Mouse (Mus musculus): ENCODE measurements around the gene Tbc1d22a.

Tbc1d22a gene

GRCm38 (mm10) chr15:86276538-86277264, 62.4 kb downstream of the Tbc1d22a start:
- in situ Hi-C loops (cut with MboI, MseI): no loop called here

GRCm38 (mm10) chr15:86277428-86277827, 63.2 kb downstream of the Tbc1d22a start:
- in situ Hi-C loops (cut with MboI, MseI): no loop called here

DNA sequence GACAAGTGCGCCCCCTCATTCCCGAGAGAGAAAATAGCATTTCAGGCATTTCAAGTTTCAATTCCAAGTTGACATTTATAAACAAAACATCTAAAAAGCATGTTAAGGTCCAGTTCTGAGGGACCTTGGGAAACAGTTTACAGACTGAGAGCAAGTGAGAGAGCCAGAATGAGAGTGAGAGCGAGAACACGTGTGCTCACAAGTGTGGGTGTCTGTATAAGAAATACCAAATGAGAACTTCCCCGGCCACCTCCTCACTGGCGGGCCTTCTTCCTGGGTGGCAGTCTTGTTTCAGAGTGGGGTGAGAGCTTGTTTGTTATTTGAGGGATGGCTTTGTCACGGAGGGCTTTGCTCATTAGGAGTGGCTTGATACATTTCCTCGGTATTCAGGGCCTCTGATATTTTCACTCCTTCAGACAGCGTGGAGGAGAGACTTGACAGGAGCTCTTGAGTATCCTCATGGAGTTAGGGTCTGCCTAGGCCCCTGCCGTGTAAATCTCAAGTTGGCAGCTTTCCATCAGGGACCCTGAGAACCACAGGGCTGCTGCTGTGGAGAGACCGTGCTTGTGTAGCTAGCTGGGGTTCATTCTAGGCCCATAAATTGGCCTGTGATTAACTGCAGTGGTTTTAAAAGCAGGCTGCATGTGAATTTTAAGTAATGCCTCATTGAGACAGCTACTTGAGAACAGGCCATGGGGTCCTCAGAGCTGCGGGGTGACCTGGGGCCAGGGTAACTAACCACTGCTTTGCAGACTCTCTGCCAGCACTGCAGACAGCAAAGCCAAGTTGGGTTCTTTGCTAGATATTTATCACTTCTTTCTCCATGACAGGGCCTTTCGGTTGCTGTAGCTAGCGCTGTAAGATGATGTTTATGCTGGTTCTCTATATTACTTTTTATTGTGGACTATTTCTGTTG, 65.1 kb downstream of the Tbc1d22a start:
- in situ Hi-C loops (cut with MboI, MseI): no loop called here

- in situ Hi-C loops (cut with MboI, MseI): no loop called here
Observed at GRCm38 (mm10) chr15:86280137-86280536, 65.9 kb downstream of the Tbc1d22a start.

GRCm38 (mm10) chr15:86283238-86283637, 69.0 kb downstream of the Tbc1d22a start:
- in situ Hi-C loops (cut with MboI, MseI): no loop called here

DNA sequence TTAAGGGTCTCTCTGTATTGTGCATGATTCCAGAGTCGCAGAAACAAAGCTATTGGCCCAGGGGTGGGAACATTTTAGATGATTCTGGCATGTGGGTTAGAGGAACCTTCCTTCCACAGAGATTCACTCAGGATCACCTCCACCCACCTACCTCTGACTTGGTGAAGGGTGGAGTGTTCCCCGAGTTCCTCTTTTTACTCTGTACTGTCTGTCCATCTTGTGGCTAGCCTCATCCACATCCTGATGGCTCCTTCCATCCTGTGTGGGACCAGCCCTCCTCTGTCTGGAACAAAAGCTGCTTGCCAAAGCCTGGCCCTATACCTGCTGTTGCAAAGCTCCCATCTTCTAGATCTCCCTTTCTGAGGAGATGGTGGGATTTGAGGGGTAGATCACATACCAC, 71.0 kb downstream of the Tbc1d22a start:
- in situ Hi-C loops (cut with MboI, MseI): no loop called here

- in situ Hi-C loops (cut with MboI, MseI): no loop called here
Observed at GRCm38 (mm10) chr15:86290074-86290473, 75.8 kb downstream of the Tbc1d22a start.

DNA sequence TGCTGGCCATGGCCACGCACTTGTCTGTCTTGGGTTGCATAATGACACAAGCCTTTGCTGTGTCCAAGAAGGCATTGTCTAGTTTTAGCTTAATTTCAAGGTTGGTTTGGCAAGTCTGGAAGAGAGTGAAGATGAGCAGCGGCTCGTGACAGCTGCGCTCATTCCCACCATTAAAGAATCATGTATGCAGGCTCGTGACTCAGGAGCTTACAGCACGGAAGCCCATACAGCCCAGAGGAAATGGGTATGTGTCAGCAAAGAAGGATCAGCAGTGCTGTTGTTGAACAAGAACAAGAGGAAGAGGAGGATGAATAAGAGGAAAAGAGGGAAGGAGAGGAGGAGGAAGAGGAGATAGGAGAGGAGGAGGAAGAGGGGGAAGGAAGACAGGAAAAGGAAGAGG, 78.0 kb downstream of the Tbc1d22a start:
- in situ Hi-C loops (cut with MboI, MseI): no loop called here

- in situ Hi-C loops (cut with MboI, MseI): no loop called here
Observed at GRCm38 (mm10) chr15:86294426-86294825, 80.2 kb downstream of the Tbc1d22a start.

- in situ Hi-C loops (cut with MboI, MseI): no loop called here
Observed at GRCm38 (mm10) chr15:86295722-86296288, 81.5 kb downstream of the Tbc1d22a start.

- in situ Hi-C loops (cut with MboI, MseI): no loop called here
Observed at GRCm38 (mm10) chr15:86297281-86297680, 83.0 kb downstream of the Tbc1d22a start.

DNA sequence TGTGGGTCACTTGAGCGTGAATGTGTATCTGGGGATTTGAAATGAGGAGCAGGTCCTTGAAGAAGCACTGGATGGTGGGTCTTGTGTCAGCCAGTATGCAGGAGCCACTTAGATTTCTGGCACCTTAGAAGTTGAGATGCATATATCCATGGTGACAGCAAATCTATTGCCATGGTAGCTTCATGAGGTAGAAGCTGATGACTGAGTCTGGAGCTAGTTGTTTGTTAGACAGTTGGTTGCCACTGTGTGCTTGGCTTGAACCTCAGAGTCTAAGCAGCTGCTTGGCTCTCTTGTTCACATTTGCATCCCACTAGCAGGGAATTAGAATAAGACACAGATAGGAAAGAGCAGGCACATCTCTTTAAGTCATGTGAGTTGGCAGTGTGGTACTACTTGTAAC, 89.6 kb downstream of the Tbc1d22a start:
- in situ Hi-C loops (cut with MboI, MseI): no loop called here

DNA sequence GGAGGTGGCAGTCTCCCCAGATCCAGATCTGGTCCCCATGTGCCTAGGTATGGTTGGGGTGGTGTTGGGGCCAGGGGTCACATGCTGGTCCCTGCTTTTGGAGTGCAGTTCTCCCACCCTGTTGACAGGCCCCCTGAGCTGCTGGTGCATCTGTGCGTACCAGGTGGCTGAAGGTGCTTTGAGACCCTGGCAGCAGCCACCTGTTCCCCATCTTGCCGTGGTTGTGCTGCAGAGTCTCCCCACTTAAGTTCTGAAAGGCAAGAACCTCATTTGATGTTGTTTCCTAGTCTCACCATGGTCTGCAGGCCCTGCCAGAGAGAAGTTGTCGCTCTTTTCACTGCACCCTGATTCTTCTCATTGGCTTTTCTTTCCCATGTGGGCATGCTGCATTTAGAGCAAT, 90.6 kb downstream of the Tbc1d22a start:
- in situ Hi-C loops (cut with MboI, MseI): no loop called here

DNA sequence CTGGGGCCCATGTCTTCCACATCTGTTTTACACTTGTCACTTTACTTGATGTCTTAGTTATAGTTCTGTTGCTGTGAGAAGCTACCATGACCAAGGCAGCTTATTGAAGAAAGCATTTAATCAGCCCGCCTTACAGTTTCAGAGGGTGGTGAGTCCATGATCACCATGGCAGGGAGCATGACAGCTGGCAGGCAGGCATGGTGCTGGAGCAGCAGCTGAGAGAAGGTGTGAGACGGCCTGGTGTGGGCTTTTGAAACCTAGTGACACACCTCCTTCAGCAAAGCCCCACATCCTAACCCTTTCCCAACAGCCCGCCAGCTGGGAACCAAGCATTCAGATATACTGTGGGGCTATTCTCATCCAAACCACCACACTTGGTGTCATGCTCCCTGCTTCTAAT, 91.0 kb downstream of the Tbc1d22a start:
- in situ Hi-C loops (cut with MboI, MseI): no loop called here

DNA sequence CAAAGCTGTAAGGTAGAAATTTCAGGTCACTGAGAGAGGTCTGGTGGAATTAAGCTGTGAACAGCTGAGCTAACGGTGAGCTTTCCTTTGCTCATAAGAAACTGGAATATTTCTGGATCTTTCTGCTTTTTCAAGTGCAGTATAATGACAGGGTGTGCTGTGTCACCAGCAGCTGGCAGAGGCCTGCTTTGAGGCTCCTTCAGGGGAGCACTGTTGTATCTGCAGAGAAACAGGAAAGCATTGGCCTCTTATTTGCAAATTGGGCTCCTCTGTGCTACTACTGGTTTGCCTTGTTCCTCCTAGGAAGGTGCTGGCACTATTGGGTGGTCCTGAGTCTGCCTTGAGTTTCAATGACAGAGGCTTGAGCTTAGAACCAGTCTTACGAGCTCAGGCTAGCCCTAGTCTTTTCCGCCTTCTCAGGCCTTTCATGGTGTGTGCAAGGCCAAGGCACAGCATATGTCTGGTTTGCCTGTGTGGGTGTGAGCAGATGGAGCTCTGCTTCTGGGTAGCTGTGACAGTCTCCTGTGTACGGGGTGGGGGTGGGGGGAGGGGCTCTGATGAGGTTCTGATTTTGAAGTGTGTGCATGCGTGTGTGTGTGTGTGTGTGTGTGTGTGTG, 95.1 kb downstream of the Tbc1d22a start:
- in situ Hi-C loops (cut with MboI, MseI): no loop called here

DNA sequence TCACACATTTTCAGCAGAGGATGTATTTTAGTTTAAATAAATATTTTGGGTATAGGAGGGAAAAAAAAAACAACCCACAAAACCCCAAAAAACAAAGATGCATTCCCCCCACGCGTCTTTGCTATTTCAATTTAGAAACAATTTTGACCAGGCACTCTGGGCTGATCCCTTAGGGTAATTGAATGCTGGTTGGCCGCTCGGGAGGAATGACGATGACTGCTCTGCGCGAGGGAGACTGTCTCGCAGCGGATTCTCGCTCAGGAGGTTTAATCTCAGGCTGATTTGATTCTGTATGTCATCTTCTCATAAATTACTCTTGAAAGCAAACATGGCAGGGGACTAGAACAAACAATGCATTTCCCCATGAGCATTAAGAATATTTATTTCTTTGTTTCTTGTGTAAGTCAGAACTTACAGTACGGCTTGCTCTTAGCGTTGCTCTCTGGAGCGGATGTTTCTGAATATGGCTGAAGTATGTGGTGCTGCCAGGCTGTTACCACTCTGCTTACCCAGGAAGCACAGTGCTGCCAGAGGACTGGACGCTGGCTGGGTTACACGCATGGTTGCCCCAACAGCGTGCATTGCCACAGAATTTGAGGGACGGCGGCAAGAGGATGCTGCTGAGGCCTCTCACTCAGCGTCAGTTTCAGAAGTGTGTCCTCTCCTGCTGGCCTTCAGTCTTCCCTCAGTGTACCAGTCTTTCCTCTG, 106.7 kb downstream of the Tbc1d22a start:
- in situ Hi-C loops (cut with MboI, MseI): no loop called here

DNA sequence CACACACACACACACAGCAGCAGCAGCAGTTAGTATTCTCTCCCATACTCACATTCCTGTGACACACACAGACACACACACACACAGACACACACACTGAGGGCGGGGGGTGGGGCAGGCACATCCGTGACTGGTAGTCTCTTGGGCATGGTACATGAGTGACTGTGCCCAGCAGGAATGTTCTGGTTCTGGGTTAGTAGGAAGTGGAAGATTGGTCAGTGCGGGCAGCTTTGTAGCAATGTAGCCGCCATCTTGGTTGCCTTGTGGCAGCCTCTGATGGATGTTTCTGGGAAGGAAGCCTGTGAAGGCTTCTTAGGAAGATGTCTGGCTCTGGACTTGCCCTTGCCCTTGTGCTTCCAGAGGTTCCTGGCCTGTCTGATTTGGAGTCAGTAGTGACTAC, 112.1 kb downstream of the Tbc1d22a start:
- in situ Hi-C loops (cut with MboI, MseI): no loop called here

GRCm38 (mm10) chr15:86329911-86330310, 115.7 kb downstream of the Tbc1d22a start:
- in situ Hi-C loops (cut with MboI, MseI): no loop called here

- in situ Hi-C loops (cut with MboI, MseI): no loop called here
Observed at GRCm38 (mm10) chr15:86330454-86330853, 116.2 kb downstream of the Tbc1d22a start.

GRCm38 (mm10) chr15:86331501-86332245, 117.4 kb downstream of the Tbc1d22a start:
- in situ Hi-C loops (cut with MboI, MseI): no loop called here

DNA sequence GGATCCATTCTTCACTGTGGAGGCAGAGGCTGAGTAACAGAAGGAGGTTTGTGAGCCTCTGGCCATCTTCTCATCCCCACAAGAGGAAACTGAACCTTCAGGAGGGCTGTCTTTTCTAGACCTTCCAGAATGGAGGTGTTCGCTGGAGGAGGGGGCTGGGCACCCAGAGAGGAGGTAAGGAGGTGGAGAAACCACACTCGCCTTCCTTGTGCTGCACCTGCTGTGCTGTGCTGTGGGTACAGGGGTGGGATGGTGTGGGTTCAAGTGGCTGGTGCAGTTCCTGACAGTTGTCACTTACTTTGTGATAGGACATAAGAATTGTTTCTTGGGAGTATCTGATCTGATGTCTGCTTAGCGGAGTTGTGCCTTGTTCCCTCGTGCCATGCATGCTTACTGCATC, 118.9 kb downstream of the Tbc1d22a start:
- in situ Hi-C loops (cut with MboI, MseI): no loop called here

All from regulatory T cell (primary cell).